In genomic region chr3:156765015-156765414, GRCm38 (mm10) we compare ENCODE assay signal across 26 mouse cellular contexts.
"Had no signal": no experiment of that assay in that cellular context is flagged by ENCODE, and none has a peak within 500 bp of the region (broad histone marks: within the 10 kb centered on the region; RNA-seq: fewer than 3 reads in every experiment).

No protein-coding gene starts in this region.

- H3K9me3 ChIP-seq: heart, embryonic 13.5 days; heart, embryonic 15.5 days; kidney, embryonic 15.5 days; limb, embryonic 13.5 days; limb, embryonic 15.5 days; liver, embryonic 12.5 days had no signal

- H3K27me3 ChIP-seq: heart, embryonic 13.5 days; heart, embryonic 15.5 days; kidney, embryonic 15.5 days; limb, embryonic 13.5 days; limb, embryonic 15.5 days; liver, embryonic 12.5 days had no signal

- H3K27ac ChIP-seq: gastrocnemius, adult 2 months; heart, adult 2 months; heart, embryonic 13.5 days; hindbrain, embryonic 14.5 days; kidney, embryonic 15.5 days; kidney, postnatal 0 days; limb, embryonic 13.5 days; limb, embryonic 15.5 days; liver, embryonic 12.5 days; liver, embryonic 14.5 days had no signal

- ATAC-seq: hindbrain, embryonic 16.5 days; intestine, embryonic 16.5 days; liver, embryonic 12.5 days had no signal

- H3K4me1 ChIP-seq: kidney, embryonic 15.5 days; limb, embryonic 15.5 days; liver, embryonic 12.5 days had no signal

- DNase-seq: gastrocnemius, adult 2 months; gastrocnemius, postnatal 10 days; gastrocnemius, postnatal 36 days; heart, adult 11 months; heart, adult 2 months; heart, postnatal 14 days; heart, postnatal 36 days; kidney, adult 11 months; kidney, adult 9 months; kidney, postnatal 14 days; kidney, postnatal 36 days; layer of hippocampus, adult 9-11 months; layer of hippocampus, postnatal 36 days; left cerebral cortex, postnatal 4 days had no signal

- H3K9ac ChIP-seq: heart, embryonic 13.5 days; heart, embryonic 15.5 days; hindbrain, embryonic 14.5 days; kidney, embryonic 15.5 days; limb, embryonic 13.5 days; limb, embryonic 15.5 days; liver, embryonic 12.5 days; liver, embryonic 14.5 days had no signal

- H3K36me3 ChIP-seq: heart, embryonic 13.5 days; heart, embryonic 15.5 days; kidney, embryonic 15.5 days; limb, embryonic 13.5 days; limb, embryonic 15.5 days; liver, embryonic 12.5 days had no signal

- H3K4me2 ChIP-seq: heart, embryonic 11.5 days; heart, embryonic 13.5 days; heart, embryonic 15.5 days; hindbrain, embryonic 14.5 days; kidney, embryonic 15.5 days; limb, embryonic 13.5 days; limb, embryonic 15.5 days; liver, embryonic 12.5 days had no signal

- H3K4me3 ChIP-seq: gastrocnemius, adult 2 months; heart, adult 2 months; heart, embryonic 13.5 days; heart, embryonic 15.5 days; kidney, embryonic 15.5 days; limb, embryonic 13.5 days; limb, embryonic 15.5 days; liver, embryonic 12.5 days had no signal
